Mouse (Mus musculus) ES-Bruce4 (cell line): Measurements from ENCODE around the gene Ccdc130.

ENCODE experiments used
- CTCF ChIP-seq: IDR thresholded peaks from one replicate; pipeline ENCODE4 v1.8.1; 2011; ENCODE audit warnings: low read depth, low read length
- POLR2A ChIP-seq: IDR thresholded peaks from one replicate; pipeline ENCODE4 v1.8.1; 2011; ENCODE audit warnings: low read length; ENCODE audit not compliant: insufficient read depth

DNA sequence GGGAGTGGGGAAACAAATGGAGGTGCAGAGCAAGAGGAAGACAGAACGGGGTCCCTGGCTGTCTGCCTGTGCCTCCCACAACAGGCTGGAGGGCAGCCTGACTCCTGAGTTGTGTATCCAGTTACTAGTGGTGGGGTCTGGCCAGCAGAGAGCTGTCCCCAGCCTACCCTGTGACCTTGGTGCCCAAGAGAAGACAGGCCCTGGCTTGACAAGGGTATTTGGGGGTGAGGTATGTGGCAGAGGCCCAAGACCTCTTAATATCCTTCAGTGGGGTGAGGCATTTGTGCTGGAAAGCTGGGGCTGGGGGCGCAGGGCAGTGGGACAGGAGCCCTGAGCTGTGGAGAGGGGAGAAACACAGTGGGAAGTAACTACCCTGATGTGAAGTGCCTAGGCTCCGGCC is 59.0 kb downstream of the Ccdc130 start:
- no peak for TF ChIP-seq CTCF
- no peak for TF ChIP-seq POLR2A
